Mouse (Mus musculus): Measurements from ENCODE around the gene Gnl2. TPM values are rescaled to one million over a fixed set of nuclear protein-coding genes. Genes with fewer than 3 reads are reported as not detected.

The Gnl2 gene
- polyA plus RNA-seq, 1 experiment from 2014 or later = 80.7 TPM

- no peak overlapping the region for H3K27ac ChIP-seq (ENCODE audit: low read depth)
- DNase-seq = peak; percentile 50
- no peaks in the 10 kb centered on the region for H3K27me3 ChIP-seq (ENCODE audit: insufficient read depth, low read length)
Measured at GRCm38 (mm10) chr4:125020780-125021538, 4.6 kb downstream of the Gnl2 start.

GRCm38 (mm10) chr4:125029891-125030614 is 13.7 kb downstream of the Gnl2 start:
- H3K4me1 ChIP-seq (ENCODE audit: insufficient read depth) = 0 out of 2 replicates have a peak, but pooled peaks cover 6% of the 10 kb centered on the region
- peaks cover 9% of the 10 kb centered on the region; the same call in 1 of the 2 replicates for H3K36me3 ChIP-seq (ENCODE audit: insufficient read depth)
- under 1% methylated on average over 50 of the region's 50 CpGs for WGBS
- peak overlapping the region; percentile 95 for H3K9ac ChIP-seq
- H3K27ac ChIP-seq (ENCODE audit: low read depth) = peak overlapping the region; percentile 42; the same call in 1 of the 2 replicates
- DNase-seq (peak; percentile 99), ATAC-seq (ENCODE audit: insufficient read depth) (peak; percentile 99)
- no peaks in the 10 kb centered on the region for H3K9me3 ChIP-seq (ENCODE audit: low read depth, low read length)
- H3K4me2 ChIP-seq = peak overlapping the region; percentile 78
- no peak for TF ChIP-seq CTCF (IDR thresholded peaks at IDR 0.05; ENCODE audit: low read depth)
- peak overlapping the region; percentile 97 for H3K4me3 ChIP-seq (ENCODE audit: low read depth, low read length)
- no peaks in the 10 kb centered on the region for H3K27me3 ChIP-seq (ENCODE audit: insufficient read depth, low read length)

More at GRCm38 (mm10) chr4:125020780-125021538, 4.6 kb downstream of the Gnl2 start:
- peak; percentile 42 for TF ChIP-seq CTCF (IDR thresholded peaks at IDR 0.05; ENCODE audit: low read depth)
- Histone ChIP-seq H3K4me1 (ENCODE audit: insufficient read depth) (no peaks in the 10 kb centered on the region), H3K4me3 (ENCODE audit: low read depth, low read length) (no peak overlapping the region), H3K9me3 (ENCODE audit: low read depth, low read length) (no peaks in the 10 kb centered on the region), H3K4me2 (no peak overlapping the region), H3K36me3 (ENCODE audit: insufficient read depth) (no peaks in the 10 kb centered on the region), H3K9ac (no peak overlapping the region)
- ATAC-seq (ENCODE audit: insufficient read depth) = no peak; the same call in 1 of the 2 replicates
- 24% methylated on average over 11 of the region's 11 CpGs for WGBS

DNA sequence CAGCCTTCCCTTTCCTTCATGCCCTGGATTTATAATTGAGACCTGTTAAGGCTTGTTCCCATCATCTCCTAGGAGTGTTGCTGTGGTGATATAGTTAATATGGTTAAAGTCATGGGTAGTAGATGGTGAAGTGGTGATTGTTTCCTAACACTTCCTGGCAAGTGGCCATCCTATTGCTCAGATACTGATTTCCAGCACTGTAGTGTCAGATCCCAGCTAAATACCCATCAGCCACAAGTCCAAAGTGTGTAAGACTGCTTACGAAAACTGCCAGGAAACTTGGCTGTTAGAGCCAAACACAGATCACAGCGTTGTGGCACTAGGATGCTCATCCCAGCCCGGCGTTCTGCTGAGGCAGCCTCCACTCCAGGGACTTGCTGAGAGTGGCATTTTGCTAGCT is 18.0 kb downstream of the Gnl2 start:
- Histone ChIP-seq H3K9me3 (ENCODE audit: low read depth, low read length) (no peaks in the 10 kb centered on the region), H3K4me1 (ENCODE audit: insufficient read depth) (0 out of 2 replicates have a peak, but pooled peaks cover 6% of the 10 kb centered on the region), H3K4me2 (no peak overlapping the region), H3K27ac (ENCODE audit: low read depth) (no peak overlapping the region), H3K36me3 (ENCODE audit: insufficient read depth) (peaks cover 40% of the 10 kb centered on the region), H3K27me3 (ENCODE audit: insufficient read depth, low read length) (no peaks in the 10 kb centered on the region), H3K4me3 (ENCODE audit: low read depth, low read length) (no peak overlapping the region), H3K9ac (no peak overlapping the region)
- TF ChIP-seq CTCF (IDR thresholded peaks at IDR 0.05; ENCODE audit: low read depth) = no peak
- DNase-seq (no peak), ATAC-seq (ENCODE audit: insufficient read depth) (no peak)
- WGBS = 83% methylated on average over 4 of the region's 4 CpGs

- Histone ChIP-seq H3K4me2 (no peak overlapping the region), H3K9ac (no peak overlapping the region), H3K27ac (ENCODE audit: low read depth) (no peak overlapping the region), H3K27me3 (ENCODE audit: insufficient read depth, low read length) (no peaks in the 10 kb centered on the region), H3K4me1 (ENCODE audit: insufficient read depth) (no peaks in the 10 kb centered on the region), H3K9me3 (ENCODE audit: low read depth, low read length) (no peaks in the 10 kb centered on the region), H3K4me3 (ENCODE audit: low read depth, low read length) (no peak overlapping the region), H3K36me3 (ENCODE audit: insufficient read depth) (peaks cover 94% of the 10 kb centered on the region)
- 83% methylated on average over 7 of the region's 7 CpGs for WGBS
- DNase-seq (no peak), ATAC-seq (ENCODE audit: insufficient read depth) (no peak)
- no peak for TF ChIP-seq CTCF (IDR thresholded peaks at IDR 0.05; ENCODE audit: low read depth)
Measured at GRCm38 (mm10) chr4:125044454-125044853, 28.1 kb downstream of the Gnl2 start.

- ATAC-seq (ENCODE audit: insufficient read depth) (no peak), DNase-seq (no peak)
- 88% methylated on average over 9 of the region's 9 CpGs for WGBS
- H3K36me3 ChIP-seq (ENCODE audit: insufficient read depth) = peaks cover 59% of the 10 kb centered on the region
- H3K4me1 ChIP-seq (ENCODE audit: insufficient read depth) = no peaks in the 10 kb centered on the region
- no peak overlapping the region for H3K4me3 ChIP-seq (ENCODE audit: low read depth, low read length)
- H3K27me3 ChIP-seq (ENCODE audit: insufficient read depth, low read length) = no peaks in the 10 kb centered on the region
- H3K9me3 ChIP-seq (ENCODE audit: low read depth, low read length) = no peaks in the 10 kb centered on the region
- no peak overlapping the region for H3K9ac ChIP-seq
- H3K27ac ChIP-seq (ENCODE audit: low read depth) = no peak overlapping the region
- no peak overlapping the region for H3K4me2 ChIP-seq
- TF ChIP-seq CTCF (IDR thresholded peaks at IDR 0.05; ENCODE audit: low read depth) = no peak
Measured at GRCm38 (mm10) chr4:125055385-125055784, 39.0 kb downstream of the Gnl2 start.

DNA sequence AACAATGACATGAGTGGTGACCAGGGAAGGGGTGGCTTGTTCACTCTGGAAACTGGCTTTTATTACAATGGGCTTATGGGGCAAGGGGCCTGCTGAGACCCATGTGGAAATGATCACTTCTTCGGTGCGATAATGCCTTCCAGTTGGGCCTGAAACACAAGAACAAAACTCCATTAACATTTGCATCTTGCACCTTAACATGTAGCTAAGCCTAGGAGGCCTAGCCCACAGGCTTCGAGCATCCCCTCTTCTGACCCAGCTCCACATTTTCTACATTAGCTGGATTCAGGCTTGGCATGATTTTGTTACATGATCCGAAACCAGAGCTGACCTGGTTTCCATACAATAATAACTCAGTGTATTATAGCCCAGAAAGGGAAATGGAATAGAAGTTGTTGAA is 40.1 kb downstream of the Gnl2 start:
- H3K9ac ChIP-seq = no peak overlapping the region
- no peaks in the 10 kb centered on the region for H3K9me3 ChIP-seq (ENCODE audit: low read depth, low read length)
- ATAC-seq (ENCODE audit: insufficient read depth) = no peak
- no peaks in the 10 kb centered on the region for H3K4me1 ChIP-seq (ENCODE audit: insufficient read depth)
- H3K27me3 ChIP-seq (ENCODE audit: insufficient read depth, low read length) = no peaks in the 10 kb centered on the region
- no peak for TF ChIP-seq CTCF (IDR thresholded peaks at IDR 0.05; ENCODE audit: low read depth)
- no peak overlapping the region for H3K4me3 ChIP-seq (ENCODE audit: low read depth, low read length)
- H3K36me3 ChIP-seq (ENCODE audit: insufficient read depth) = peaks cover 49% of the 10 kb centered on the region
- no peak overlapping the region for H3K4me2 ChIP-seq
- no peak overlapping the region for H3K27ac ChIP-seq (ENCODE audit: low read depth)
- DNase-seq = no peak
- WGBS = 90% methylated on average over 4 of the region's 4 CpGs

GRCm38 (mm10) chr4:125057273-125057672 is 40.9 kb downstream of the Gnl2 start:
- no peaks in the 10 kb centered on the region for H3K27me3 ChIP-seq (ENCODE audit: insufficient read depth, low read length)
- H3K9me3 ChIP-seq (ENCODE audit: low read depth, low read length) = no peaks in the 10 kb centered on the region
- no peak overlapping the region for H3K4me2 ChIP-seq
- no peak overlapping the region for H3K27ac ChIP-seq (ENCODE audit: low read depth)
- no peak overlapping the region for H3K9ac ChIP-seq
- peaks cover 41% of the 10 kb centered on the region for H3K36me3 ChIP-seq (ENCODE audit: insufficient read depth)
- WGBS = 32% methylated on average over 3 of the region's 3 CpGs
- DNase-seq = no peak
- no peak for TF ChIP-seq CTCF (IDR thresholded peaks at IDR 0.05; ENCODE audit: low read depth)
- no peak for ATAC-seq (ENCODE audit: insufficient read depth)
- no peak overlapping the region for H3K4me3 ChIP-seq (ENCODE audit: low read depth, low read length)
- no peaks in the 10 kb centered on the region for H3K4me1 ChIP-seq (ENCODE audit: insufficient read depth)

All from lung, embryonic 14.5 days (tissue).